Mouse (Mus musculus): Measurements from ENCODE around the gene Gpr162. TPM values are rescaled to one million over a fixed set of nuclear protein-coding genes. Genes with fewer than 3 reads are reported as not detected.

Gene Gpr162
- polyA plus RNA-seq, 1 experiment from 2014 or later = 0.45 TPM

GRCm38 (mm10) chr6:124885956-124886381 is 22.2 kb upstream of the Gpr162 start:
- Histone ChIP-seq H3K27ac (replicated peaks) (no peak overlapping the region), H3K4me1 (replicated peaks; ENCODE audit: control insufficient read depth, insufficient read depth) (no peaks in the 10 kb centered on the region), H3K4me2 (replicated peaks; ENCODE audit: low read depth) (no peak overlapping the region), H3K9ac (ENCODE audit: low read length) (no peak overlapping the region), H3K36me3 (ENCODE audit: control insufficient read depth, insufficient read depth, low read length) (no peaks in the 10 kb centered on the region), H3K4me3 (ENCODE audit: low read depth, low read length) (no peak overlapping the region), H3K27me3 (ENCODE audit: control insufficient read depth, insufficient read depth, low read length) (no peaks in the 10 kb centered on the region), H3K9me3 (ENCODE audit: control insufficient read depth, low read length) (no peaks in the 10 kb centered on the region)
- DNase-seq (ENCODE audit: low spot score) (no peak), ATAC-seq (ENCODE audit: low FRiP score, low TSS enrichment) (no peak)
- TF ChIP-seq EP300 (optimal IDR thresholded peaks at IDR 0.05) (no peak), CTCF (IDR thresholded peaks at IDR 0.05; ENCODE audit: low read depth) (no peak)
- WGBS = 85% methylated on average over 8 of the region's 8 CpGs

- TF ChIP-seq CTCF (IDR thresholded peaks at IDR 0.05; ENCODE audit: low read depth) (no peak), EP300 (optimal IDR thresholded peaks at IDR 0.05) (no peak)
- no peaks in the 10 kb centered on the region for H3K4me1 ChIP-seq (replicated peaks; ENCODE audit: control insufficient read depth, insufficient read depth)
- no peaks in the 10 kb centered on the region for H3K27me3 ChIP-seq (ENCODE audit: control insufficient read depth, insufficient read depth, low read length)
- no peak overlapping the region for H3K4me2 ChIP-seq (replicated peaks; ENCODE audit: low read depth)
- H3K4me3 ChIP-seq (ENCODE audit: low read depth, low read length) = no peak overlapping the region
- ATAC-seq (ENCODE audit: low FRiP score, low TSS enrichment) = no peak
- H3K9me3 ChIP-seq (ENCODE audit: control insufficient read depth, low read length) = no peaks in the 10 kb centered on the region
- H3K36me3 ChIP-seq (ENCODE audit: control insufficient read depth, insufficient read depth, low read length) = no peaks in the 10 kb centered on the region
- H3K27ac ChIP-seq (replicated peaks) = no peak overlapping the region
- WGBS = 75% methylated on average over 10 of the region's 10 CpGs
- H3K9ac ChIP-seq (ENCODE audit: low read length) = no peak overlapping the region
- DNase-seq (ENCODE audit: low spot score) = no peak
These were observed 21.1 kb upstream of the Gpr162 start for GRCm38 (mm10) chr6:124884714-124885500.

- H3K27ac ChIP-seq (replicated peaks) = no peak overlapping the region
- no peak overlapping the region for H3K9ac ChIP-seq (ENCODE audit: low read length)
- H3K27me3 ChIP-seq (ENCODE audit: control insufficient read depth, insufficient read depth, low read length) = no peaks in the 10 kb centered on the region
- no peak for TF ChIP-seq EP300 (optimal IDR thresholded peaks at IDR 0.05)
- no peak for TF ChIP-seq CTCF (IDR thresholded peaks at IDR 0.05; ENCODE audit: low read depth)
- no peak overlapping the region for H3K4me3 ChIP-seq (ENCODE audit: low read depth, low read length)
- 77% methylated on average over 10 of the region's 10 CpGs for WGBS
- H3K4me2 ChIP-seq (replicated peaks; ENCODE audit: low read depth) = no peak overlapping the region
- no peaks in the 10 kb centered on the region for H3K9me3 ChIP-seq (ENCODE audit: control insufficient read depth, low read length)
- H3K36me3 ChIP-seq (ENCODE audit: control insufficient read depth, insufficient read depth, low read length) = no peaks in the 10 kb centered on the region
- DNase-seq (ENCODE audit: low spot score) (no peak), ATAC-seq (ENCODE audit: low FRiP score, low TSS enrichment) (no peak)
- no peaks in the 10 kb centered on the region for H3K4me1 ChIP-seq (replicated peaks; ENCODE audit: control insufficient read depth, insufficient read depth)
These were observed 19.6 kb upstream of the Gpr162 start for GRCm38 (mm10) chr6:124883351-124883750.

GRCm38 (mm10) chr6:124881821-124882220 is 18.0 kb upstream of the Gpr162 start:
- DNase-seq (ENCODE audit: low spot score) (no peak), ATAC-seq (ENCODE audit: low FRiP score, low TSS enrichment) (no peak)
- Histone ChIP-seq H3K4me2 (replicated peaks; ENCODE audit: low read depth) (no peak overlapping the region), H3K9me3 (ENCODE audit: control insufficient read depth, low read length) (no peaks in the 10 kb centered on the region), H3K27ac (replicated peaks) (no peak overlapping the region), H3K4me3 (ENCODE audit: low read depth, low read length) (no peak overlapping the region), H3K4me1 (replicated peaks; ENCODE audit: control insufficient read depth, insufficient read depth) (no peaks in the 10 kb centered on the region), H3K9ac (ENCODE audit: low read length) (no peak overlapping the region), H3K27me3 (ENCODE audit: control insufficient read depth, insufficient read depth, low read length) (no peaks in the 10 kb centered on the region), H3K36me3 (ENCODE audit: control insufficient read depth, insufficient read depth, low read length) (no peaks in the 10 kb centered on the region)
- TF ChIP-seq EP300 (optimal IDR thresholded peaks at IDR 0.05) = no peak
- TF ChIP-seq CTCF (IDR thresholded peaks at IDR 0.05; ENCODE audit: low read depth) = no peak
- WGBS = 84% methylated on average over 9 of the region's 9 CpGs

- no peak for TF ChIP-seq CTCF (IDR thresholded peaks at IDR 0.05; ENCODE audit: low read depth)
- no peaks in the 10 kb centered on the region for H3K36me3 ChIP-seq (ENCODE audit: control insufficient read depth, insufficient read depth, low read length)
- 43% methylated on average over 6 of the region's 6 CpGs for WGBS
These were observed 15.6 kb upstream of the Gpr162 start for GRCm38 (mm10) chr6:124879390-124879789.

GRCm38 (mm10) chr6:124874348-124874747 is 10.6 kb upstream of the Gpr162 start:
- no peaks in the 10 kb centered on the region for H3K9me3 ChIP-seq (ENCODE audit: control insufficient read depth, low read length)
- no peak for TF ChIP-seq CTCF (IDR thresholded peaks at IDR 0.05; ENCODE audit: low read depth)
- TF ChIP-seq EP300 (optimal IDR thresholded peaks at IDR 0.05) = no peak
- no peak overlapping the region for H3K27ac ChIP-seq (replicated peaks)
- H3K4me1 ChIP-seq (replicated peaks; ENCODE audit: control insufficient read depth, insufficient read depth) = no peaks in the 10 kb centered on the region
- H3K4me3 ChIP-seq (ENCODE audit: low read depth, low read length) = no peak overlapping the region
- WGBS = 39% methylated on average over 3 of the region's 3 CpGs
- H3K27me3 ChIP-seq (ENCODE audit: control insufficient read depth, insufficient read depth, low read length) = no peaks in the 10 kb centered on the region
- H3K4me2 ChIP-seq (replicated peaks; ENCODE audit: low read depth) = no peak overlapping the region
- DNase-seq (ENCODE audit: low spot score) (no peak), ATAC-seq (ENCODE audit: low FRiP score, low TSS enrichment) (no peak)
- no peak overlapping the region for H3K9ac ChIP-seq (ENCODE audit: low read length)
- no peaks in the 10 kb centered on the region for H3K36me3 ChIP-seq (ENCODE audit: control insufficient read depth, insufficient read depth, low read length)

More at GRCm38 (mm10) chr6:124879390-124879789, 15.6 kb upstream of the Gpr162 start:
- DNase-seq (ENCODE audit: low spot score) = no peak
- Histone ChIP-seq H3K27ac (replicated peaks) (no peak overlapping the region), H3K4me3 (ENCODE audit: low read depth, low read length) (no peak overlapping the region), H3K9ac (ENCODE audit: low read length) (no peak overlapping the region), H3K4me2 (replicated peaks; ENCODE audit: low read depth) (no peak overlapping the region), H3K4me1 (replicated peaks; ENCODE audit: control insufficient read depth, insufficient read depth) (no peaks in the 10 kb centered on the region), H3K9me3 (ENCODE audit: control insufficient read depth, low read length) (no peaks in the 10 kb centered on the region), H3K27me3 (ENCODE audit: control insufficient read depth, insufficient read depth, low read length) (no peaks in the 10 kb centered on the region)
- ATAC-seq (ENCODE audit: low FRiP score, low TSS enrichment) = no peak

Data from stomach, postnatal 0 days (tissue).